8 mouse cellular contexts compared by ENCODE assay signal in the genomic region with DNA sequence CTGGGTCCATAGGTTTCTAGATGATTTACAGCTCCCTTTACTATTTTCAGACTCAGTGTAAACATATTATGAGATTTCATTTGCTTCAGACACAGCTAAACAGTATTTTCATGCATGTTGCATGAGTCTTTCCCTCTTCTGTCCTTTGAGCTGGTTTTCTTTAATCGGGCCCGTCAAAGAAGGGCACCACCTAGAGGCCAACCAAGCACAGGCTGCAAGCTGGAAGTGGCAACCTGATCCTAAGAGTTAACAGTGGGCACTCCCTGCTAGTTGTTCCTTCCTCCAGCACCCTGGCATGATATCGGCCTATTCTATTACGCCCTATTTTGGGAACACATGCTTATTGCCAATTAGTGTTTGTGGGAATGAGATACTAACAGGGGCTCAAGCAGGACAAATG. TPM values are rescaled to one million over a fixed set of nuclear protein-coding genes. Genes with fewer than 3 reads are reported as not detected.
DNase-seq lines count a peak whose midpoint lies in the region; ATAC-seq and TF ChIP-seq lines count a peak whose summit lies in the region.

No protein-coding gene starts in this region.

- H3K27ac ChIP-seq in hindbrain, embryonic 14.5 days: no peak overlapping the region
- no peak overlapping the region for H3K27ac ChIP-seq in hindbrain, embryonic 16.5 days (ENCODE audit: low read depth, low read length)
- no peak overlapping the region for H3K27ac ChIP-seq in embryonic facial prominence, embryonic 10.5 days (replicated peaks)
- H3K27ac ChIP-seq in stomach, postnatal 0 days (replicated peaks): no peak overlapping the region

- H3K9me3 ChIP-seq in hindbrain, embryonic 14.5 days (ENCODE audit: control insufficient read depth, low read length): no peaks in the 10 kb centered on the region
- H3K9me3 ChIP-seq in hindbrain, embryonic 16.5 days (ENCODE audit: control insufficient read depth, low read length): no peaks in the 10 kb centered on the region
- H3K9me3 ChIP-seq in embryonic facial prominence, embryonic 10.5 days: no peaks in the 10 kb centered on the region
- no peaks in the 10 kb centered on the region for H3K9me3 ChIP-seq in megakaryocyte, embryonic 14.5 days
- no peaks in the 10 kb centered on the region for H3K9me3 ChIP-seq in stomach, postnatal 0 days (ENCODE audit: control insufficient read depth, low read length)

- TF ChIP-seq CTCF in stomach, postnatal 0 days (IDR thresholded peaks at IDR 0.05; ENCODE audit: low read depth): peak; percentile 81

- no peak for ATAC-seq in hindbrain, embryonic 14.5 days (ENCODE audit: low FRiP score)
- ATAC-seq in hindbrain, embryonic 16.5 days: no peak
- ATAC-seq in stomach, postnatal 0 days (ENCODE audit: low FRiP score, low TSS enrichment): 0 out of 2 replicates have a peak, but pooled peaks have one; percentile 41

- H3K4me3 ChIP-seq in hindbrain, embryonic 14.5 days (replicated peaks; ENCODE audit: low read length): no peak overlapping the region
- no peak overlapping the region for H3K4me3 ChIP-seq in hindbrain, embryonic 16.5 days (ENCODE audit: low read length)
- H3K4me3 ChIP-seq in embryonic facial prominence, embryonic 10.5 days: no peak overlapping the region
- H3K4me3 ChIP-seq in megakaryocyte, embryonic 14.5 days (replicated peaks): peak overlapping the region; percentile 73
- no peak overlapping the region for H3K4me3 ChIP-seq in stomach, postnatal 0 days (ENCODE audit: low read depth, low read length)

- peak; percentile 33 for DNase-seq in hindbrain, embryonic 14.5 days (ENCODE audit: low spot score)
- DNase-seq in NIH3T3 (ENCODE audit: low read depth): peak; percentile 80
- peak; percentile 57 for DNase-seq in embryonic facial prominence, embryonic 10.5 days (ENCODE audit: low spot score)
- DNase-seq in heart, postnatal 10 days: peak; percentile 68 to 80
- DNase-seq in left cerebral cortex, postnatal 14 days (ENCODE audit: low spot score in 2 of 2): peak; percentile 38 to 45
- DNase-seq in stomach, postnatal 0 days (ENCODE audit: low spot score): peak; percentile 43

- intact Hi-C loops in heart, postnatal 10 days (cut with DNase I): loop anchor here (2.0 to 10.0 kb wide), 4 partner anchors 38 to 420 kb away; a partner anchor contains a TSS
- intact Hi-C loops in left cerebral cortex, postnatal 14 days (cut with DNase I): no loop called here

- no peaks in the 10 kb centered on the region for H3K27me3 ChIP-seq in hindbrain, embryonic 14.5 days (ENCODE audit: control insufficient read depth, insufficient read depth, low read length)
- no peaks in the 10 kb centered on the region for H3K27me3 ChIP-seq in hindbrain, embryonic 16.5 days (replicated peaks; ENCODE audit: control insufficient read depth, insufficient read depth, low read length)
- no peaks in the 10 kb centered on the region for H3K27me3 ChIP-seq in embryonic facial prominence, embryonic 10.5 days (replicated peaks; ENCODE audit: low read depth, poor library complexity, severe bottlenecking)
- H3K27me3 ChIP-seq in megakaryocyte, embryonic 14.5 days (replicated peaks): no peaks in the 10 kb centered on the region
- H3K27me3 ChIP-seq in stomach, postnatal 0 days (ENCODE audit: control insufficient read depth, insufficient read depth, low read length): no peaks in the 10 kb centered on the region

- no peaks in the 10 kb centered on the region for H3K36me3 ChIP-seq in hindbrain, embryonic 14.5 days (replicated peaks; ENCODE audit: control insufficient read depth, insufficient read depth)
- no peaks in the 10 kb centered on the region for H3K36me3 ChIP-seq in hindbrain, embryonic 16.5 days (ENCODE audit: control insufficient read depth, insufficient read depth, low read length)
- no peaks in the 10 kb centered on the region for H3K36me3 ChIP-seq in embryonic facial prominence, embryonic 10.5 days (replicated peaks)
- no peaks in the 10 kb centered on the region for H3K36me3 ChIP-seq in megakaryocyte, embryonic 14.5 days (replicated peaks; ENCODE audit: low read length)
- H3K36me3 ChIP-seq in stomach, postnatal 0 days (ENCODE audit: control insufficient read depth, insufficient read depth, low read length): no peaks in the 10 kb centered on the region

- no peak overlapping the region for H3K9ac ChIP-seq in hindbrain, embryonic 14.5 days
- H3K9ac ChIP-seq in hindbrain, embryonic 16.5 days (ENCODE audit: low read depth, low read length): no peak overlapping the region
- no peak overlapping the region for H3K9ac ChIP-seq in stomach, postnatal 0 days (ENCODE audit: low read length)

- no peak overlapping the region for H3K4me2 ChIP-seq in hindbrain, embryonic 14.5 days (replicated peaks)
- H3K4me2 ChIP-seq in hindbrain, embryonic 16.5 days (ENCODE audit: low read length): no peak overlapping the region
- H3K4me2 ChIP-seq in stomach, postnatal 0 days (replicated peaks; ENCODE audit: low read depth): no peak overlapping the region

- WGBS in hindbrain, embryonic 14.5 days: 46% methylated on average over 4 of the region's 4 CpGs
- 49% methylated on average over 4 of the region's 4 CpGs for WGBS in hindbrain, embryonic 16.5 days
- WGBS in embryonic facial prominence, embryonic 10.5 days: 53% methylated on average over 4 of the region's 4 CpGs
- WGBS in stomach, postnatal 0 days: 38% methylated on average over 4 of the region's 4 CpGs

- no peaks in the 10 kb centered on the region for H3K4me1 ChIP-seq in hindbrain, embryonic 14.5 days (replicated peaks; ENCODE audit: control insufficient read depth, insufficient read depth, low read length)
- H3K4me1 ChIP-seq in hindbrain, embryonic 16.5 days (ENCODE audit: control insufficient read depth, insufficient read depth, low read depth, low read length): no peaks in the 10 kb centered on the region
- peaks cover 6% of the 10 kb centered on the region for H3K4me1 ChIP-seq in embryonic facial prominence, embryonic 10.5 days
- H3K4me1 ChIP-seq in megakaryocyte, embryonic 14.5 days: peaks cover 82% of the 10 kb centered on the region
- H3K4me1 ChIP-seq in stomach, postnatal 0 days (replicated peaks; ENCODE audit: control insufficient read depth, insufficient read depth): no peaks in the 10 kb centered on the region

- TF ChIP-seq EP300 in stomach, postnatal 0 days (optimal IDR thresholded peaks at IDR 0.05): no peak

RNA-seq across cellular contexts. Expression of a gene that starts 8.2 kb away (rescaled TPM):
- not detected in 2 replicates for polyA plus RNA-seq in hindbrain, embryonic 14.5 days (2014; fragmentation: Nextera tagmentation; extraction: Ambion mirVana)
- not detected in 2 replicates for polyA plus RNA-seq in hindbrain, embryonic 16.5 days (2015; fragmentation: Nextera tagmentation; extraction: Ambion mirVana)
- polyA plus RNA-seq in embryonic facial prominence, embryonic 10.5 days (2016; fragmentation: Nextera tagmentation; extraction: Ambion mirVana): not detected in 2 replicates
- total RNA-seq in heart, postnatal 10 days (2021): not detected
- not detected for total RNA-seq in left cerebral cortex, postnatal 14 days (2021)
- not detected in 2 replicates for polyA plus RNA-seq in megakaryocyte, embryonic 14.5 days (2012; ENCODE audit: insufficient read depth, low replicate concordance)
- polyA plus RNA-seq in stomach, postnatal 0 days (2015; fragmentation: Nextera tagmentation; extraction: Ambion mirVana): not detected in 2 replicates

RNA-seq across cellular contexts. Expression of a gene that starts 43.6 kb away (rescaled TPM):
- not detected in 2 replicates for polyA plus RNA-seq in hindbrain, embryonic 14.5 days (2014; fragmentation: Nextera tagmentation; extraction: Ambion mirVana)
- polyA plus RNA-seq in hindbrain, embryonic 16.5 days (2015; fragmentation: Nextera tagmentation; extraction: Ambion mirVana): not detected in 2 replicates
- polyA plus RNA-seq in embryonic facial prominence, embryonic 10.5 days (2016; fragmentation: Nextera tagmentation; extraction: Ambion mirVana): not detected in 2 replicates
- not detected for total RNA-seq in heart, postnatal 10 days (2021)
- not detected for total RNA-seq in left cerebral cortex, postnatal 14 days (2021)
- not detected in 2 replicates for polyA plus RNA-seq in megakaryocyte, embryonic 14.5 days (2012; ENCODE audit: insufficient read depth, low replicate concordance)
- polyA plus RNA-seq in stomach, postnatal 0 days (2015; fragmentation: Nextera tagmentation; extraction: Ambion mirVana): not detected in 2 replicates

RNA-seq across cellular contexts. Expression of a gene that starts 57.2 kb away (rescaled TPM):
- not detected in 2 replicates for polyA plus RNA-seq in hindbrain, embryonic 14.5 days (2014; fragmentation: Nextera tagmentation; extraction: Ambion mirVana)
- polyA plus RNA-seq in hindbrain, embryonic 16.5 days (2015; fragmentation: Nextera tagmentation; extraction: Ambion mirVana): not detected in 2 replicates
- polyA plus RNA-seq in embryonic facial prominence, embryonic 10.5 days (2016; fragmentation: Nextera tagmentation; extraction: Ambion mirVana): not detected in 2 replicates
- not detected for total RNA-seq in heart, postnatal 10 days (2021)
- not detected for total RNA-seq in left cerebral cortex, postnatal 14 days (2021)
- not detected in 2 replicates for polyA plus RNA-seq in megakaryocyte, embryonic 14.5 days (2012; ENCODE audit: insufficient read depth, low replicate concordance)
- polyA plus RNA-seq in stomach, postnatal 0 days (2015; fragmentation: Nextera tagmentation; extraction: Ambion mirVana): not detected in 2 replicates
